Mouse (Mus musculus) heart, postnatal 0 days (tissue): ENCODE data around the gene AV320801. TPM values are rescaled to one million over a fixed set of nuclear protein-coding genes. Genes with fewer than 3 reads are reported as not detected.
"Not testable (repeated sequence)": the region's sequence is repeated elsewhere in the genome, so short reads cannot be mapped to it uniquely, and the experiment has no call there.

ENCODE experiments used
- ATAC-seq: fragments of 200-750 bp; cut with Nextera tagmentation; 2 replicates; pipeline ENCODE4 v1.8.0; 2017; ENCODE audit warnings: low read depth, moderate number of reproducible peaks, moderate library complexity; ENCODE audit not compliant: insufficient read depth
- DNase-seq: peaks from one replicate; pipeline ENCODE4 v3.0.0-alpha.2; 2016; ENCODE audit warnings: low spot score
- H3K27ac ChIP-seq: fragments of 300-500 bp; sonication (generic); 2 replicates; pipeline ENCODE4 v1.5.1; 2014; ENCODE audit warnings: low read depth, mild to moderate bottlenecking
- H3K27me3 ChIP-seq: fragments of 300-500 bp; sonication (generic); 2 replicates; pipeline ENCODE4 v1.6.1; 2014; ENCODE audit warnings: low read length, mixed read lengths; ENCODE audit not compliant: control insufficient read depth, insufficient read depth
- H3K36me3 ChIP-seq: fragments of 300-500 bp; sonication (generic); replicated peaks from 2 replicates; pipeline ENCODE4 v1.6.1; 2014; ENCODE audit warnings: low read length, mixed read lengths; ENCODE audit not compliant: control insufficient read depth, insufficient read depth
- H3K4me1 ChIP-seq: fragments of 300-500 bp; sonication (generic); 2 replicates; pipeline ENCODE4 v1.6.1; 2014; ENCODE audit warnings: antibody characterized with exemption; ENCODE audit not compliant: control insufficient read depth, insufficient read depth
- H3K4me2 ChIP-seq: fragments of 300-500 bp; sonication (generic); 2 replicates; pipeline ENCODE4 v1.6.1; 2014; ENCODE audit warnings: low read depth, mild to moderate bottlenecking, low read length, moderate library complexity
- H3K4me3 ChIP-seq: fragments of 300-500 bp; sonication (generic); 2 replicates; pipeline ENCODE4 v1.5.1; 2014; ENCODE audit warnings: low read depth, low read length
- H3K9ac ChIP-seq: fragments of 300-500 bp; sonication (generic); replicated peaks from 2 replicates; pipeline ENCODE4 v1.6.1; 2014; ENCODE audit warnings: low read depth, low read length, mixed read lengths
- H3K9me3 ChIP-seq: fragments of 300-500 bp; sonication (generic); replicated peaks from 2 replicates; pipeline ENCODE4 v1.6.1; 2016; ENCODE audit warnings: low read length; ENCODE audit not compliant: control insufficient read depth
- WGBS: fragments of 180-500 bp; shearing (Covaris S2); extraction: QIAGEN DNeasy Blood & Tissue Kit; methylation state at CpG from one replicate; pipeline ENCODE4 v1.1.7; 2014; 5-methylcytosine and 5-hydroxymethylcytosine counted together
- polyA plus RNA-seq: library from polyadenylated mRNA; unstranded; fragments of >200 nt; fragmentation: Nextera tagmentation; extraction: Ambion mirVana; gene quantifications from 2 replicates; pipeline ENCODE4 v1.2.1, GENCODE M21; 2015
- total RNA-seq: library from RNA; depleted of rRNA; stranded (reverse); fragments of >200 nt; gene quantifications from 2 replicates; pipeline ENCODE4 v1.2.3, GENCODE M21; 2014; ENCODE audit warnings: low replicate concordance; rRNA removed

The AV320801 gene
- total RNA-seq (not detected in 2 replicates), polyA plus RNA-seq (not detected in 2 replicates)

DNA sequence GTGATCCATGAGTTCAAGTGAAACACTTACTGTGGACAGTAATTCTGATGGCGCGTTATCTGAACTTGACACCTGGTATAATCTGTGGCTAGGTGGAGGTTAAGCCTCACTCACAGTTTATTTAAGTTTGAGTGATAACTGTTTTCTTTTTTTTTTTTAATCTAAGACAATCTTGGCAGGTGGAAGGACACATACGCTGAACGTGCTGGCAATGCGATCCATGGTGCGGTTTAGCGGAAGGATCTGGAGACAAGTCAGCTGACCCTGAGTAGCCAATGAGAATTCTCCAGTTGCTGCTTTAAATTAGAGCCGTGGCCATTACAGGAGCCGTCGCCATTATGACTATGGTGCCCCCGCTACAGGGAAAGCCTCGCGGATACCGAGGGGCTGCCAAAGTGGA is at the start of gene AV320801:
TSS of gene AV320801 (plus strand) at position 301 of the 400 bp plus-strand sequence.
- H3K27ac ChIP-seq, DNase-seq, ATAC-seq, H3K4me3 ChIP-seq, H3K9me3 ChIP-seq, H3K9ac ChIP-seq, H3K4me2 ChIP-seq, H3K4me1 ChIP-seq, H3K36me3 ChIP-seq, H3K27me3 ChIP-seq: not testable (repeated sequence)
- 91% methylated on average over 5 of the region's 14 CpGs for WGBS

- not testable (repeated sequence) for H3K27ac ChIP-seq, H3K9ac ChIP-seq, H3K4me1 ChIP-seq, DNase-seq, H3K36me3 ChIP-seq, H3K9me3 ChIP-seq, H3K4me2 ChIP-seq, H3K27me3 ChIP-seq, ATAC-seq, H3K4me3 ChIP-seq
- WGBS, result no CpG with 5 or more reads among the region's 3 CpGs
Measured at GRCm38 (mm10) chrX:135464160-135464559, 30.2 kb upstream of the AV320801 start.

DNA sequence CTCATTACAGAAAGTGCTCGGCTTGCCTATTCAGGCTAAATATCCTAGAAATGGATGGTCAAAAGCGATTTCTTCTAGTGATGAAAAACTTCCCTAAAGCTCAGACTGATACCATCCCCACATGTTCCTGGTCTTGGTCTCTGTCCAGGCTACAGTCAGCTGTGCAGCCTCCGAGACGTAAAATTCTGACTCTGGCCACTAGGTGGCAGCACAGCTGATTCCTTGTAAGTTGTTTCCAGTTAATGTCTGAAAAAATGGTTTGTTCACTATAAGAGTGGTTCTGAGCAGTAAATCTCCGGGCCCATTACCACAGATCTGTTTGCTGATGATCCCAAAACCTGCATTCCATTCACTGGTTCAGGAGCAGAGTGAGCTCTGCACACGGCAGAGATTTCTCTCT is 12.5 kb upstream of the AV320801 start:
- not testable (repeated sequence) for ATAC-seq, H3K4me1 ChIP-seq

GRCm38 (mm10) chrX:135483183-135483582 is 11.2 kb upstream of the AV320801 start:
- DNase-seq, H3K4me3 ChIP-seq, H3K4me2 ChIP-seq, ATAC-seq, H3K36me3 ChIP-seq, H3K27ac ChIP-seq, H3K4me1 ChIP-seq, H3K9me3 ChIP-seq, H3K27me3 ChIP-seq, H3K9ac ChIP-seq: not testable (repeated sequence)
- no CpG with 5 or more reads among the region's 3 CpGs for WGBS

More for the DNA sequence above, 12.5 kb upstream of the AV320801 start:
- not testable (repeated sequence) for H3K4me3 ChIP-seq, H3K27ac ChIP-seq, H3K9ac ChIP-seq, H3K27me3 ChIP-seq, H3K9me3 ChIP-seq, H3K36me3 ChIP-seq, DNase-seq, H3K4me2 ChIP-seq
- no CpG with 5 or more reads among the region's 6 CpGs for WGBS

Other genes with a start within 250 kb of the AV320801 start
- not detected in 2 replicates for gene Pramel3, start 192.3 kb upstream of the AV320801 start, total RNA-seq
- not detected in 2 replicates for gene Pramel3, start 192.3 kb upstream of the AV320801 start, polyA plus RNA-seq
- gene Gm5128, start 121.3 kb upstream of the AV320801 start, total RNA-seq, result not detected in 2 replicates
- gene Gm5128, start 121.3 kb upstream of the AV320801 start, polyA plus RNA-seq, result not detected in 2 replicates
- gene Gm7903, start 60.8 kb upstream of the AV320801 start, total RNA-seq, result not detected in 2 replicates
- not detected in 2 replicates for gene Gm7903, start 60.8 kb upstream of the AV320801 start, polyA plus RNA-seq
- gene Nxf7, start 104.2 kb downstream of the AV320801 start, total RNA-seq, result 0.81 TPM in 1 of 2 replicates, not detected in the other
- 0.16 and 0.18 TPM in 2 replicates for gene Nxf7, start 104.2 kb downstream of the AV320801 start, polyA plus RNA-seq
- gene Prame, start 133.1 kb downstream of the AV320801 start, total RNA-seq, result not detected in 2 replicates
- gene Prame, start 133.1 kb downstream of the AV320801 start, polyA plus RNA-seq, result not detected in 2 replicates
- not detected in 2 replicates for gene Tcp11x2, start 199.2 kb downstream of the AV320801 start, total RNA-seq
- not detected in 2 replicates for gene Tcp11x2, start 199.2 kb downstream of the AV320801 start, polyA plus RNA-seq
- not detected in 2 replicates for gene Tmsb15a, start 230.7 kb downstream of the AV320801 start, total RNA-seq
- gene Tmsb15a, start 230.7 kb downstream of the AV320801 start, polyA plus RNA-seq, result 0.88 TPM in 1 of 2 replicates, not detected in the other
- 4.8 and 5.4 TPM in 2 replicates for gene Armcx5, start 248.1 kb downstream of the AV320801 start, total RNA-seq
- gene Armcx5, start 248.1 kb downstream of the AV320801 start, polyA plus RNA-seq, result 9.4 and 12.3 TPM in 2 replicates
- 16.7 and 23.0 TPM in 2 replicates for gene Gprasp1, start 248.1 kb downstream of the AV320801 start, total RNA-seq
- 11.7 and 13.0 TPM in 2 replicates for gene Gprasp1, start 248.1 kb downstream of the AV320801 start, polyA plus RNA-seq